Mouse (Mus musculus) heart, postnatal 0 days (tissue): ENCODE data around the gene Lrg1. TPM values are rescaled to one million over a fixed set of nuclear protein-coding genes. Genes with fewer than 3 reads are reported as not detected.
A peak's percentile ranks its signal among the peaks of the same experiment; 100 is the strongest.

Experiments
- ATAC-seq: fragments of 200-750 bp; cut with Nextera tagmentation; 2 replicates; pipeline ENCODE4 v1.8.0; 2017; ENCODE audit warnings: low read depth, moderate number of reproducible peaks, moderate library complexity; ENCODE audit not compliant: insufficient read depth
- DNase-seq: peaks from one replicate; pipeline ENCODE4 v3.0.0-alpha.2; 2016; ENCODE audit warnings: low spot score
- H3K27ac ChIP-seq: fragments of 300-500 bp; sonication (generic); 2 replicates; pipeline ENCODE4 v1.5.1; 2014; ENCODE audit warnings: low read depth, mild to moderate bottlenecking
- H3K27me3 ChIP-seq: fragments of 300-500 bp; sonication (generic); 2 replicates; pipeline ENCODE4 v1.6.1; 2014; ENCODE audit warnings: low read length, mixed read lengths; ENCODE audit not compliant: control insufficient read depth, insufficient read depth
- H3K36me3 ChIP-seq: fragments of 300-500 bp; sonication (generic); replicated peaks from 2 replicates; pipeline ENCODE4 v1.6.1; 2014; ENCODE audit warnings: low read length, mixed read lengths; ENCODE audit not compliant: control insufficient read depth, insufficient read depth
- H3K4me1 ChIP-seq: fragments of 300-500 bp; sonication (generic); 2 replicates; pipeline ENCODE4 v1.6.1; 2014; ENCODE audit warnings: antibody characterized with exemption; ENCODE audit not compliant: control insufficient read depth, insufficient read depth
- H3K4me2 ChIP-seq: fragments of 300-500 bp; sonication (generic); 2 replicates; pipeline ENCODE4 v1.6.1; 2014; ENCODE audit warnings: low read depth, mild to moderate bottlenecking, low read length, moderate library complexity
- H3K4me3 ChIP-seq: fragments of 300-500 bp; sonication (generic); 2 replicates; pipeline ENCODE4 v1.5.1; 2014; ENCODE audit warnings: low read depth, low read length
- H3K9ac ChIP-seq: fragments of 300-500 bp; sonication (generic); replicated peaks from 2 replicates; pipeline ENCODE4 v1.6.1; 2014; ENCODE audit warnings: low read depth, low read length, mixed read lengths
- H3K9me3 ChIP-seq: fragments of 300-500 bp; sonication (generic); replicated peaks from 2 replicates; pipeline ENCODE4 v1.6.1; 2016; ENCODE audit warnings: low read length; ENCODE audit not compliant: control insufficient read depth
- CTCF ChIP-seq: IDR thresholded peaks from 2 replicates; pipeline ENCODE4 v1.5.1; 2016; ENCODE audit warnings: antibody characterized with exemption, control low read depth, low read depth
- EP300 ChIP-seq: IDR thresholded peaks from 2 replicates; pipeline ENCODE4 v1.6.1; 2016; ENCODE audit warnings: antibody characterized with exemption, low read depth
- WGBS: fragments of 180-500 bp; shearing (Covaris S2); extraction: QIAGEN DNeasy Blood & Tissue Kit; methylation state at CpG from one replicate; pipeline ENCODE4 v1.1.7; 2014; 5-methylcytosine and 5-hydroxymethylcytosine counted together
- polyA plus RNA-seq: library from polyadenylated mRNA; unstranded; fragments of >200 nt; fragmentation: Nextera tagmentation; extraction: Ambion mirVana; gene quantifications from 2 replicates; pipeline ENCODE4 v1.2.1, GENCODE M21; 2015
- total RNA-seq: library from RNA; depleted of rRNA; stranded (reverse); fragments of >200 nt; gene quantifications from 2 replicates; pipeline ENCODE4 v1.2.3, GENCODE M21; 2014; ENCODE audit warnings: low replicate concordance

Lrg1 gene
- total and polyA plus RNA-seq, 2 experiments from 2014 or later: 4.5 to 9.0 TPM

GRCm38 (mm10) chr17:56148790-56149618, 27.2 kb upstream of the Lrg1 start:
- no peak for ATAC-seq
- Histone ChIP-seq H3K4me2 (peak overlapping the region; percentile 30; the same call in 1 of the 2 replicates), H3K9ac (no peak overlapping the region), H3K36me3 (no peaks in the 10 kb centered on the region), H3K9me3 (no peaks in the 10 kb centered on the region), H3K4me3 (no peak overlapping the region), H3K27ac (no peak overlapping the region), H3K27me3 (peaks cover 78% of the 10 kb centered on the region), H3K4me1 (no peaks in the 10 kb centered on the region)
- no peak for DNase-seq
- no peak for TF ChIP-seq CTCF
- TF ChIP-seq EP300: no peak
- 3% methylated on average over 28 of the region's 30 CpGs for WGBS

GRCm38 (mm10) chr17:56148280-56148679, 26.5 kb upstream of the Lrg1 start:
- H3K36me3 ChIP-seq: no peaks in the 10 kb centered on the region
- ATAC-seq: no peak
- peaks cover 80% of the 10 kb centered on the region for H3K27me3 ChIP-seq
- H3K9ac ChIP-seq: no peak overlapping the region
- no peak overlapping the region for H3K4me3 ChIP-seq
- WGBS: 21% methylated on average over 9 of the region's 9 CpGs
- H3K4me1 ChIP-seq: no peaks in the 10 kb centered on the region
- DNase-seq: no peak
- H3K4me2 ChIP-seq: no peak overlapping the region; the same call in 1 of the 2 replicates
- no peaks in the 10 kb centered on the region for H3K9me3 ChIP-seq
- H3K27ac ChIP-seq: no peak overlapping the region
- TF ChIP-seq EP300 (no peak), CTCF (no peak)

GRCm38 (mm10) chr17:56147420-56147819, 25.6 kb upstream of the Lrg1 start:
- H3K36me3 ChIP-seq: no peaks in the 10 kb centered on the region
- H3K9ac ChIP-seq: no peak overlapping the region
- H3K27me3 ChIP-seq: peaks cover 89% of the 10 kb centered on the region
- no peaks in the 10 kb centered on the region for H3K9me3 ChIP-seq
- 44% methylated on average over 12 of the region's 12 CpGs for WGBS
- no peak for DNase-seq
- no peak overlapping the region for H3K27ac ChIP-seq
- ATAC-seq: no peak
- H3K4me1 ChIP-seq: no peaks in the 10 kb centered on the region
- TF ChIP-seq EP300 (no peak), CTCF (no peak)
- H3K4me2 ChIP-seq: no peak overlapping the region
- H3K4me3 ChIP-seq: no peak overlapping the region

- H3K9me3 ChIP-seq: no peaks in the 10 kb centered on the region
- H3K4me1 ChIP-seq: peaks cover 6% of the 10 kb centered on the region; the same call in 1 of the 2 replicates
- no peak overlapping the region for H3K27ac ChIP-seq
- H3K9ac ChIP-seq: no peak overlapping the region
- no peaks in the 10 kb centered on the region for H3K36me3 ChIP-seq
- H3K4me3 ChIP-seq: no peak overlapping the region
- DNase-seq: no peak
- H3K27me3 ChIP-seq: peaks cover 97% of the 10 kb centered on the region
- no peak for ATAC-seq
- no peak for TF ChIP-seq CTCF
- TF ChIP-seq EP300: no peak
- WGBS: 16% methylated on average over 9 of the region's 9 CpGs
- no peak overlapping the region for H3K4me2 ChIP-seq
Measured at GRCm38 (mm10) chr17:56146131-56146530, 24.3 kb upstream of the Lrg1 start.

- no peak for ATAC-seq
- peaks cover 10% of the 10 kb centered on the region for H3K4me1 ChIP-seq
Measured at GRCm38 (mm10) chr17:56144546-56144945, 22.7 kb upstream of the Lrg1 start.

More at GRCm38 (mm10) chr17:56144546-56144945, 22.7 kb upstream of the Lrg1 start:
- Histone ChIP-seq H3K4me2 (no peak overlapping the region), H3K27ac (no peak overlapping the region), H3K9me3 (no peaks in the 10 kb centered on the region), H3K36me3 (no peaks in the 10 kb centered on the region), H3K27me3 (peaks cover 98% of the 10 kb centered on the region), H3K9ac (no peak overlapping the region), H3K4me3 (no peak overlapping the region)
- no peak for DNase-seq
- no peak for TF ChIP-seq CTCF
- TF ChIP-seq EP300: no peak
- 71% methylated on average over 9 of the region's 9 CpGs for WGBS
